Mouse (Mus musculus) intestine, embryonic 14.5 days (tissue): Measurements from ENCODE around the gene Tenm3. TPM values are rescaled to one million over a fixed set of nuclear protein-coding genes. Genes with fewer than 3 reads are reported as not detected.

ENCODE experiments used
- ATAC-seq: fragments of 200-750 bp; cut with Nextera tagmentation; replicated peaks from 2 replicates; pipeline ENCODE4 v1.8.0; 2017; ENCODE audit warnings: low read depth, moderate number of reproducible peaks, moderate TSS enrichment, moderate library complexity; ENCODE audit not compliant: low FRiP score, low TSS enrichment
- DNase-seq: peaks from one replicate; pipeline ENCODE4 v3.0.0-alpha.2; 2018; ENCODE audit warnings: low spot score
- H3K27ac ChIP-seq: fragments of 300-500 bp; sonication (generic); 2 replicates; pipeline ENCODE4 v1.5.1; 2014; ENCODE audit warnings: low read depth, mild to moderate bottlenecking, control low read depth
- H3K27me3 ChIP-seq: fragments of 300-500 bp; sonication (generic); replicated peaks from 2 replicates; pipeline ENCODE4 v1.6.1; 2014; ENCODE audit warnings: low read length, control low read depth; ENCODE audit not compliant: control insufficient read depth, insufficient read depth
- H3K36me3 ChIP-seq: fragments of 300-500 bp; sonication (generic); 2 replicates; pipeline ENCODE4 v1.6.1; 2014; ENCODE audit warnings: low read length, control low read depth; ENCODE audit not compliant: control insufficient read depth, insufficient read depth
- H3K4me1 ChIP-seq: fragments of 300-500 bp; sonication (generic); replicated peaks from 2 replicates; pipeline ENCODE4 v1.6.1; 2014; ENCODE audit warnings: low read length, control low read depth, mixed read lengths; ENCODE audit not compliant: control insufficient read depth, insufficient read depth
- H3K4me2 ChIP-seq: fragments of 300-500 bp; sonication (generic); 2 replicates; pipeline ENCODE4 v1.6.1; 2014; ENCODE audit warnings: low read length
- H3K4me3 ChIP-seq: fragments of 300-500 bp; sonication (generic); 2 replicates; pipeline ENCODE4 v1.5.1; 2014; ENCODE audit warnings: low read depth, low read length, control low read depth, mixed read lengths
- H3K9ac ChIP-seq: fragments of 300-500 bp; sonication (generic); 2 replicates; pipeline ENCODE4 v1.6.1; 2014; ENCODE audit warnings: mild to moderate bottlenecking, low read length
- H3K9me3 ChIP-seq: fragments of 300-500 bp; sonication (generic); 2 replicates; pipeline ENCODE4 v1.6.1; 2016; ENCODE audit warnings: low read length, control low read depth; ENCODE audit not compliant: control insufficient read depth
- WGBS: fragments of 180-500 bp; shearing (Covaris S2); extraction: QIAGEN DNeasy Blood & Tissue Kit; methylation state at CpG from one replicate; pipeline ENCODE4 v1.1.7; 2014; 5-methylcytosine and 5-hydroxymethylcytosine counted together
- polyA plus RNA-seq: library from polyadenylated mRNA; unstranded; fragments of >200 nt; fragmentation: Nextera tagmentation; extraction: Ambion mirVana; gene quantifications from 2 replicates; pipeline ENCODE4 v1.2.1, GENCODE M21; 2014

The Tenm3 gene
- polyA plus RNA-seq, 1 experiment from 2014 or later, result 32.1 TPM

DNA sequence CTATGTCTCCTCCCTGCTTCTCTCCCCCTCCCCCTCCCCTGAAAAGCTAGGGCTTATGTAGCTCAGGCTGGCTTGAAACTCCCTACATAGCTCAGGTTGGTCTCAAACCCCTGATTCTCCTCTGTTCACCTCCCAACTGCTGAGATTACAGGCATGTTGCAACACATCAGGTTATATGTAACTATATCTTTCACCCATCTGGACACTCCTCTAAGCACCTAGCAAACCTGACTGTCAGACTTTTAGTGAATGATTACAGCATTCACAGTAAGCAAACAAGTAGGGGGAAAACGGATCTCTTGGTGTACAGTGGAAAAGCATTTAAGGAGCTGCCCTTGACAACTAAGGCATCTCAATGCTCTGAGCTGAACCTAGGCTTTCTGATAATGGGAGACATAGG lies 366.9 kb downstream of the Tenm3 start:
- DNase-seq (peak; percentile 43), ATAC-seq (no peak)

DNA sequence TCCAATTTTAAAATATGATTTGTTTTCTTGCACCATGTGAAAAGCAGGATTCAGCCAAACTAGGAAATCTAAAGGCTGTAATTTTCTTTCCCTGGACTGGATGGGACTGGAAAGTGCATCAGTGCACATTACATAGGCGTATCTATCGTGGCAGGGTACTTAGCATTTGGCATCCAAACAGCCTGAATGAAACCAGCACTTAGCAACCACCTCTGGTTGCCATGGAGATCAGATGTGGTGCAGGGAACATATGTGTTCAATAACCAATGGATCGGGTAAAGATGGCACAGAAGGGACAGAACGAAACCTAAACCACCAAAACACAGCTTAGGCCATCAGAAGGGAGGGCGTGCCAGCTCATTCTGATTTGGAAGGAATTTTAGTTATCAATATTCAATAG lies 376.1 kb downstream of the Tenm3 start:
- Histone ChIP-seq H3K4me2 (no peak overlapping the region), H3K4me3 (no peak overlapping the region), H3K9ac (no peak overlapping the region), H3K27ac (no peak overlapping the region), H3K9me3 (0 out of 2 replicates have a peak, but pooled peaks cover 4% of the 10 kb centered on the region), H3K36me3 (no peaks in the 10 kb centered on the region), H3K4me1 (no peaks in the 10 kb centered on the region), H3K27me3 (no peaks in the 10 kb centered on the region)
- ATAC-seq (no peak), DNase-seq (no peak)
- 89% methylated on average over 5 of the region's 5 CpGs for WGBS

More for the DNA sequence above, 366.9 kb downstream of the Tenm3 start:
- Histone ChIP-seq H3K9ac (no peak overlapping the region), H3K36me3 (no peaks in the 10 kb centered on the region), H3K9me3 (no peaks in the 10 kb centered on the region), H3K4me2 (no peak overlapping the region), H3K4me1 (peaks cover 3% of the 10 kb centered on the region; the same call in 1 of the 2 replicates), H3K27me3 (no peaks in the 10 kb centered on the region), H3K27ac (no peak overlapping the region), H3K4me3 (no peak overlapping the region)
- 33% methylated on average over 1 of the region's 1 CpGs for WGBS

DNA sequence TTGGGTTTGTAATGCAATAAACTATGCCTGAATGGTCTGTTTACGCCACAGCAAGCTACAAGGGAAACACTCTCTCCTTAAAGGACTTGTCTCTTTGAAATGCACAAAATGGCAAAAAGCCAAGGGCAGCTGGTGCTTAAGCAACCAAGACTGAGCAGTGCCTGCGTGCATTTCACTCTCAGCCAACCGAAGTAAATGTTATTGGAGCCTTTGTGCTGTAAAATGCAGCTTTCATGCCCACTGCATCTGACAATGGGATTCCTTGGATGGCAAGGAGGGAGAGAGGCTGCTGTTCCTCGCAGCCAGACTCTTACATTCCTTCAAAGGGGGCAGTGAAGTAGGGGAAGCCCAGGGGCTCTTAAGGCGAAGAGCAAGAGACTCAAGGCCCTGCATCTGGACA lies 385.4 kb downstream of the Tenm3 start:
- Histone ChIP-seq H3K9me3 (no peaks in the 10 kb centered on the region), H3K9ac (no peak overlapping the region), H3K27me3 (no peaks in the 10 kb centered on the region), H3K36me3 (no peaks in the 10 kb centered on the region), H3K4me2 (no peak overlapping the region), H3K4me1 (peaks cover 6% of the 10 kb centered on the region), H3K27ac (0 out of 2 replicates have a peak overlapping the region, but pooled peaks have one; percentile 54), H3K4me3 (no peak overlapping the region)
- ATAC-seq (no peak), DNase-seq (no peak)
- WGBS, result 25% methylated on average over 5 of the region's 5 CpGs

DNA sequence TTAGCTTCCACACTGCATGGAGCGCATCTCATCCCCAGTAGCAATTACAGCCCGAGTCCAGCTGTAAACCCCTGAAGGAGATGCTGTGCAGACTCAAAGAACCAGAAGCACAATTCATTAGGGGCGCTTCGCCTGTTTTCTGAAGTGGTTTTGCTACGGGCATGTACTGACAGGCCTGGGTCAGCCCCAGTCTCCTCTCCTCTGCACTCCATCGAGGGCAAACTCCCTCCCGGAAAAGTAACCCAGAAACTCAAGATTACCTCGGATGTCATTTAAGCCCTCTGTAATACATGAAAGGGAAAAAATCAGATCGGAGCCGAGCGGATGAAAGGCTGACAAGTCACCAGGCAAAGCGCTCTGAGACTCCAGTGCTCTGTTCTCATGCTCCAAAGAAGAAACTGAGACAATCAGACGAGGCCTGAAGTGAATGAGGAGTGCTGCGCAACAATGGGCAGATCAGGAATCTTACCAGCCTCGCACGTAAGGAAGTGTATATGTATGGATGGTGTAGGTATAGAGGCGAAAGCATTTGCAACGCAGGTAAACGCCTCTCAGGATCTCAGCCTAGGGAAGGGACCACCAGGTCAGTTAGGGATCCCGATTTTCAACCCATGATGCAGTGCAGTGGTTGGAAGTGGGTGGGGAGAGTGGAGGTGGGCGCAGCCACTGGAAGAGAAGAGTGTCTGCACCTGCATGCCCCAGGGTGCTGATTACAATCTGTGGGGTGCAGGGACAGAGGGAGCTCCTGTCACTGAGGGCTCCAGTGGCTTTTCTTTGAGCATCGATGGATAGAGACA lies 387.2 kb downstream of the Tenm3 start:
- H3K27ac ChIP-seq, result no peak overlapping the region
- DNase-seq (no peak), ATAC-seq (no peak)
- H3K4me1 ChIP-seq, result peaks cover 6% of the 10 kb centered on the region
- no peak overlapping the region for H3K4me3 ChIP-seq
- H3K27me3 ChIP-seq, result no peaks in the 10 kb centered on the region
- no peaks in the 10 kb centered on the region for H3K36me3 ChIP-seq
- H3K9me3 ChIP-seq, result no peaks in the 10 kb centered on the region
- H3K9ac ChIP-seq, result no peak overlapping the region
- WGBS, result 49% methylated on average over 22 of the region's 22 CpGs
- H3K4me2 ChIP-seq, result no peak overlapping the region

GRCm38 (mm10) chr8:48451247-48451635 lies 392.5 kb downstream of the Tenm3 start:
- ATAC-seq, result no peak
- WGBS, result 24% methylated on average over 7 of the region's 7 CpGs
- H3K9ac ChIP-seq, result no peak overlapping the region
- H3K36me3 ChIP-seq, result no peaks in the 10 kb centered on the region
- no peaks in the 10 kb centered on the region for H3K27me3 ChIP-seq
- no peak for DNase-seq
- H3K4me1 ChIP-seq, result peaks cover 8% of the 10 kb centered on the region; the same call in 1 of the 2 replicates
- no peak overlapping the region for H3K4me2 ChIP-seq
- H3K27ac ChIP-seq, result no peak overlapping the region
- H3K9me3 ChIP-seq, result no peaks in the 10 kb centered on the region
- H3K4me3 ChIP-seq, result no peak overlapping the region

GRCm38 (mm10) chr8:48450397-48451246 lies 393.1 kb downstream of the Tenm3 start:
- Histone ChIP-seq H3K4me3 (no peak overlapping the region), H3K9ac (no peak overlapping the region), H3K4me1 (peaks cover 8% of the 10 kb centered on the region; the same call in 1 of the 2 replicates), H3K4me2 (no peak overlapping the region), H3K27me3 (no peaks in the 10 kb centered on the region), H3K36me3 (no peaks in the 10 kb centered on the region), H3K9me3 (no peaks in the 10 kb centered on the region), H3K27ac (no peak overlapping the region)
- WGBS, result 60% methylated on average over 23 of the region's 23 CpGs
- no peak for ATAC-seq
- no peak for DNase-seq

DNA sequence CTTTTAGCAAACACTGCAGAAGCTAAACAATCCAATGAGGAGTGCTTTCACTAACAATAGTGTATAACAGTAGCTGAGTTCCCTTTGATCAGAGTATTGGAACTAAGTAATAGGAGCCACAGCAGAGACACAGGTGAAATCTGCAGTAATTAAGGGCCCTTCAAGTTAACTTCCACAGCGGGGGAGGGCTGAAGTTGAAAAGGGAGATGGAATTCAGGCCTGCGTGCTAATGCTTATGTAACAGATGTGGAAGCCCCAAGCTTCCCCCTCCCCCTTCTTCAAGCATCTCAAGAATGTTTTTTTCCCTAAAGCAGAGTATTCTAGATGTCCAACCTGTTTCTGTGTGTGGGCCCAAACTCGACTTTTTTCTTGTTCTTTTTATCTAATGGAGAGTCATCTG lies 394.1 kb downstream of the Tenm3 start:
- DNase-seq (peak; percentile 51), ATAC-seq (no peak; the same call in 1 of the 2 replicates)
- WGBS, result 12% methylated on average over 3 of the region's 3 CpGs

DNA sequence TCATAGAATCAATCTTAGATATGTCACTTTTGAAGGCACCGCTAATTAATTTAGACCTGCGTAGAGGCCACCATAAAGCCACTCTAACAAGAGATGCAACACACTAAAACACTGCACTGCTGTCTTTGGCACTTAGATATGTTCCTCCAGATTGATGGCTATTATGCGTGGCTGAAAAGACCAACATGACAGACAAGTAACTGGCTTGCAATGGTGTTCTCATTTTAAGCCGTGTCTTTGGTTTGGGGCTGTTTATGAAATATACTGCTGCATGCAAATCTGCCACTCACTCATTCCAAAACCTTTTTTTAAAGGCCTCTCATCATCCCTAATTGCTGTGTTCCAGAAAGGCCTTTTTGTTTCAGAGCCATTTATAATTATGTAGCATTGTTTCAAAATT lies 398.1 kb downstream of the Tenm3 start:
- no peak for ATAC-seq

More for the DNA sequence above, 394.1 kb downstream of the Tenm3 start:
- Histone ChIP-seq H3K27me3 (no peaks in the 10 kb centered on the region), H3K9ac (no peak overlapping the region), H3K4me1 (peaks cover 8% of the 10 kb centered on the region; the same call in 1 of the 2 replicates), H3K27ac (no peak overlapping the region), H3K4me3 (no peak overlapping the region), H3K4me2 (no peak overlapping the region), H3K36me3 (no peaks in the 10 kb centered on the region), H3K9me3 (no peaks in the 10 kb centered on the region)

More for the DNA sequence above, 398.1 kb downstream of the Tenm3 start:
- Histone ChIP-seq H3K4me2 (no peak overlapping the region), H3K4me1 (peaks cover 8% of the 10 kb centered on the region; the same call in 1 of the 2 replicates), H3K27ac (no peak overlapping the region), H3K27me3 (no peaks in the 10 kb centered on the region), H3K9ac (no peak overlapping the region), H3K4me3 (no peak overlapping the region), H3K36me3 (no peaks in the 10 kb centered on the region), H3K9me3 (no peaks in the 10 kb centered on the region)
- 92% methylated on average over 4 of the region's 4 CpGs for WGBS
- no peak for DNase-seq
